Mouse (Mus musculus) erythroblast, embryonic 14.5 days (primary cell): ENCODE measurements around the gene Uqcc1.

Experiments used
- GATA1 ChIP-seq: IDR thresholded peaks from 2 replicates; pipeline ENCODE4 v1.6.1; 2012; ENCODE audit warnings: low read length, inconsistent platforms, mixed read lengths
- TAL1 ChIP-seq: IDR thresholded peaks from 3 replicates; pipeline ENCODE4 v1.6.1; 2012; ENCODE audit warnings: low read length, inconsistent platforms, mixed read lengths

- TF ChIP-seq TAL1 (no peak), GATA1 (no peak)
Observed at GRCm38 (mm10) chr2:155838961-155839360, 91.1 kb downstream of the Uqcc1 start.
